Mouse (Mus musculus): ENCODE results near the gene Nipal3. TPM values are rescaled to one million over a fixed set of nuclear protein-coding genes. Genes with fewer than 3 reads are reported as not detected.

Gene Nipal3
- total and polyA plus RNA-seq, 2 experiments = 5.4 to 7.5 TPM

GRCm38 (mm10) chr4:135404048-135404447 is 90.8 kb downstream of the Nipal3 start:
- Histone ChIP-seq H3K4me3 (ENCODE audit: insufficient read depth, low read depth, low read length) (no peak overlapping the region), H3K4me1 (ENCODE audit: control insufficient read depth, insufficient read depth, low read length) (no peaks in the 10 kb centered on the region), H3K9ac (ENCODE audit: low read depth, low read length) (no peak overlapping the region), H3K27me3 (ENCODE audit: control insufficient read depth, insufficient read depth, low read length) (no peaks in the 10 kb centered on the region), H3K36me3 (ENCODE audit: control insufficient read depth, insufficient read depth, low read length) (no peaks in the 10 kb centered on the region), H3K27ac (replicated peaks; ENCODE audit: insufficient read depth, low read depth, low read length) (no peak overlapping the region), H3K79me2 (ENCODE audit: control insufficient read depth, insufficient read depth, low read length) (no peaks in the 10 kb centered on the region)
- TF ChIP-seq CTCF (IDR thresholded peaks at IDR 0.05; ENCODE audit: low read depth, low read length) = no peak
- no peak for TF ChIP-seq POLR2A (IDR thresholded peaks at IDR 0.05; ENCODE audit: extremely low read depth, insufficient read depth, low read length)
- 83% methylated on average over 10 of the region's 10 CpGs for WGBS
- DNase-seq (ENCODE audit: extremely low read depth, low read depth, low spot score) = no peak

GRCm38 (mm10) chr4:135401881-135402280 is 93.0 kb downstream of the Nipal3 start:
- peaks cover 13% of the 10 kb centered on the region for H3K27me3 ChIP-seq (ENCODE audit: control insufficient read depth, insufficient read depth, low read length)
- H3K36me3 ChIP-seq (ENCODE audit: control insufficient read depth, insufficient read depth, low read length) = no peaks in the 10 kb centered on the region
- no peaks in the 10 kb centered on the region for H3K4me1 ChIP-seq (ENCODE audit: control insufficient read depth, insufficient read depth, low read length)
- no peak for DNase-seq (ENCODE audit: extremely low read depth, low read depth, low spot score)
- no peaks in the 10 kb centered on the region for H3K79me2 ChIP-seq (ENCODE audit: control insufficient read depth, insufficient read depth, low read length)
- H3K4me3 ChIP-seq (ENCODE audit: insufficient read depth, low read depth, low read length) = no peak overlapping the region
- 38% methylated on average over 7 of the region's 7 CpGs for WGBS
- H3K27ac ChIP-seq (replicated peaks; ENCODE audit: insufficient read depth, low read depth, low read length) = no peak overlapping the region
- TF ChIP-seq CTCF (IDR thresholded peaks at IDR 0.05; ENCODE audit: low read depth, low read length) (no peak), POLR2A (IDR thresholded peaks at IDR 0.05; ENCODE audit: extremely low read depth, insufficient read depth, low read length) (no peak)
- H3K9ac ChIP-seq (ENCODE audit: low read depth, low read length) = no peak overlapping the region

DNA sequence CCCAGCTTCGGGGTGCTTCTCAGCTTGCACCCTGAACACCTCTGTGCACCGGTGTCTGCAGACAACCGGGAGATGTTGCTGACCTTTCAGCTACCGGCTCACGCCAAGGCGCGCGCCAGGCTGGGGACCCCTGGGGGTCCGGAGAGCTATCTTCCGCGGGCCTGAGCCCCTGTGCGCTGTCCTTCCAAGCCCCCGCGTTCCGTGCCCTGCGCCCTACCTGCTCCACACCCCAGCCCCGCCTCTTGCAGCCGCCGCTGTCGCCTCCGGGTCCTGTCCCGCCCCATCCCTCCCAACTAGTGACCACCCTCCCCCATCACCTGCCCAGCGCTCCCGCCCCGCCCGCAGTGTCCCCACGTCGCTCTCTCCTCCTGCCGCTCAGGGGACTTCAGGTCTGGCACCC is 96.8 kb downstream of the Nipal3 start, which contains the start of gene Ncmap:
Gene Ncmap, minus strand, starts transcription at position 237 of the 400 bp plus-strand sequence.
- no peaks in the 10 kb centered on the region for H3K36me3 ChIP-seq (ENCODE audit: control insufficient read depth, insufficient read depth, low read length)
- no peaks in the 10 kb centered on the region for H3K79me2 ChIP-seq (ENCODE audit: control insufficient read depth, insufficient read depth, low read length)
- H3K9ac ChIP-seq (ENCODE audit: low read depth, low read length) = no peak within 1 kb of the TSS
- DNase-seq (ENCODE audit: extremely low read depth, low read depth, low spot score) = no peak
- TF ChIP-seq POLR2A (IDR thresholded peaks at IDR 0.05; ENCODE audit: extremely low read depth, insufficient read depth, low read length) (no peak), CTCF (IDR thresholded peaks at IDR 0.05; ENCODE audit: low read depth, low read length) (no peak)
- no peak within 1 kb of the TSS for H3K4me3 ChIP-seq (ENCODE audit: insufficient read depth, low read depth, low read length)
- WGBS = 1% methylated on average over 29 of the region's 29 CpGs
- H3K27ac ChIP-seq (replicated peaks; ENCODE audit: insufficient read depth, low read depth, low read length) = no peak within 1 kb of the TSS
- H3K4me1 ChIP-seq (ENCODE audit: control insufficient read depth, insufficient read depth, low read length) = no peaks in the 10 kb centered on the region
- H3K27me3 ChIP-seq (ENCODE audit: control insufficient read depth, insufficient read depth, low read length) = peaks cover 13% of the 10 kb centered on the region

- DNase-seq (ENCODE audit: extremely low read depth, low read depth, low spot score) = no peak
- H3K4me1 ChIP-seq (ENCODE audit: control insufficient read depth, insufficient read depth, low read length) = no peaks in the 10 kb centered on the region
- H3K27me3 ChIP-seq (ENCODE audit: control insufficient read depth, insufficient read depth, low read length) = peaks cover 13% of the 10 kb centered on the region
- H3K36me3 ChIP-seq (ENCODE audit: control insufficient read depth, insufficient read depth, low read length) = no peaks in the 10 kb centered on the region
- H3K27ac ChIP-seq (replicated peaks; ENCODE audit: insufficient read depth, low read depth, low read length) = no peak overlapping the region
- H3K9ac ChIP-seq (ENCODE audit: low read depth, low read length) = no peak overlapping the region
- TF ChIP-seq POLR2A (IDR thresholded peaks at IDR 0.05; ENCODE audit: extremely low read depth, insufficient read depth, low read length) (no peak), CTCF (IDR thresholded peaks at IDR 0.05; ENCODE audit: low read depth, low read length) (no peak)
- no peak overlapping the region for H3K4me3 ChIP-seq (ENCODE audit: insufficient read depth, low read depth, low read length)
- WGBS = 12% methylated on average over 16 of the region's 16 CpGs
- H3K79me2 ChIP-seq (ENCODE audit: control insufficient read depth, insufficient read depth, low read length) = no peaks in the 10 kb centered on the region
Measured at GRCm38 (mm10) chr4:135397551-135397950, 97.3 kb downstream of the Nipal3 start.

DNA sequence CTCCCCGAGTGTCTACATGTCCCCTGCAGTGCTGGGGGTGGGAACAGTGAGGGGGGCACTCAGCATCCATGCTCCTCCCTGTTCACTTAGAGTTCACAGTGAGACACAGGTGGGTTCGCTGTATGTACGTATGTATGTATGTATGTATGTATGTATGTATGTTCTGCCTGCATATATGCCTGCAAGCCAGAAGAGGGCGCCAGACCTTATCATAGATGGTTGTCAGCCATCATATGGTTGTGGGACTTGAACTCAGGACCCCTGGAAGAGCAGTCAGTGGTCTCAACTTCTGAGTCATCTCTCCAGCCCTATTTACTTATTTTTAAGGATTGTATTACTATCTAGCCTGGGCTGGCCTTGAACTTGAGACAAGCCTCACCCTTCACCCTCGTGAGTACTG is 98.5 kb downstream of the Nipal3 start:
- no peak overlapping the region for H3K27ac ChIP-seq (replicated peaks; ENCODE audit: insufficient read depth, low read depth, low read length)
- no peaks in the 10 kb centered on the region for H3K4me1 ChIP-seq (ENCODE audit: control insufficient read depth, insufficient read depth, low read length)
- no peak overlapping the region for H3K4me3 ChIP-seq (ENCODE audit: insufficient read depth, low read depth, low read length)
- 85% methylated on average over 5 of the region's 5 CpGs for WGBS
- no peaks in the 10 kb centered on the region for H3K36me3 ChIP-seq (ENCODE audit: control insufficient read depth, insufficient read depth, low read length)
- no peak for DNase-seq (ENCODE audit: extremely low read depth, low read depth, low spot score)
- H3K27me3 ChIP-seq (ENCODE audit: control insufficient read depth, insufficient read depth, low read length) = peaks cover 13% of the 10 kb centered on the region
- no peak overlapping the region for H3K9ac ChIP-seq (ENCODE audit: low read depth, low read length)
- no peaks in the 10 kb centered on the region for H3K79me2 ChIP-seq (ENCODE audit: control insufficient read depth, insufficient read depth, low read length)
- TF ChIP-seq CTCF (IDR thresholded peaks at IDR 0.05; ENCODE audit: low read depth, low read length) (no peak; the same call in 1 of the 2 replicates), POLR2A (IDR thresholded peaks at IDR 0.05; ENCODE audit: extremely low read depth, insufficient read depth, low read length) (no peak)

Other genes starting within 250 kb of the Nipal3 start
- 23.0 and 27.7 TPM in 2 replicates for gene Clic4, start 222.2 kb downstream of the Nipal3 start, total RNA-seq (2014; rRNA removed)
- gene Clic4, start 222.2 kb downstream of the Nipal3 start, polyA plus RNA-seq (2012; rRNA removed) = 23.4 and 30.8 TPM in 2 replicates
- gene Srrm1, start 141.7 kb downstream of the Nipal3 start, total RNA-seq (2014; rRNA removed) = 15.0 and 18.8 TPM in 2 replicates
- 8.2 and 8.9 TPM in 2 replicates for gene Srrm1, start 141.7 kb downstream of the Nipal3 start, polyA plus RNA-seq (2012; rRNA removed)
- gene Ncmap, start 96.8 kb downstream of the Nipal3 start, total RNA-seq (2014; rRNA removed) = 0.60 and 3.7 TPM in 2 replicates
- 2.8 and 3.6 TPM in 2 replicates for gene Ncmap, start 96.8 kb downstream of the Nipal3 start, polyA plus RNA-seq (2012; rRNA removed)
- gene Rcan3, start 61.2 kb downstream of the Nipal3 start, total RNA-seq (2014; rRNA removed) = 1.1 and 1.7 TPM in 2 replicates
- gene Rcan3, start 61.2 kb downstream of the Nipal3 start, polyA plus RNA-seq (2012; rRNA removed) = 1.5 and 1.8 TPM in 2 replicates
- not detected in 2 replicates for gene Stpg1, start 248 bp downstream of the Nipal3 start, total RNA-seq (2014; rRNA removed)
- not detected in 2 replicates for gene Stpg1, start 248 bp downstream of the Nipal3 start, polyA plus RNA-seq (2012; rRNA removed)
- gene Grhl3, start 78.6 kb upstream of the Nipal3 start, total RNA-seq (2014; rRNA removed) = 0.07 and 0.09 TPM in 2 replicates
- 0.04 and 0.06 TPM in 2 replicates for gene Grhl3, start 78.6 kb upstream of the Nipal3 start, polyA plus RNA-seq (2012; rRNA removed)
- under 0.01 TPM in 1 of 2 replicates, not detected in the other for gene Ifnlr1, start 191.2 kb upstream of the Nipal3 start, total RNA-seq (2014; rRNA removed)
- gene Ifnlr1, start 191.2 kb upstream of the Nipal3 start, polyA plus RNA-seq (2012; rRNA removed) = 0.06 and 0.14 TPM in 2 replicates
- gene Il22ra1, start 233.1 kb upstream of the Nipal3 start, total RNA-seq (2014; rRNA removed) = 1.4 and 1.7 TPM in 2 replicates
- gene Il22ra1, start 233.1 kb upstream of the Nipal3 start, polyA plus RNA-seq (2012; rRNA removed) = 4.1 and 4.5 TPM in 2 replicates